Mouse (Mus musculus) stomach, postnatal 0 days (tissue): ENCODE measurements around the gene Psmb9.

Experiments used
- CTCF ChIP-seq: IDR thresholded peaks from 2 replicates; pipeline ENCODE4 v1.5.1; 2016; ENCODE audit warnings: antibody characterized with exemption, low read depth, mild to moderate bottlenecking, moderate library complexity
- EP300 ChIP-seq: optimal IDR thresholded peaks from 2 replicates; pipeline ENCODE3; 2016; ENCODE audit warnings: antibody characterized with exemption

GRCm38 (mm10) chr17:34138655-34139054 is 48.9 kb downstream of the Psmb9 start:
- TF ChIP-seq CTCF (no peak), EP300 (no peak)
